Mouse (Mus musculus) hindbrain, postnatal 0 days (tissue): Measurements from ENCODE around the gene Cdh8. TPM values are rescaled to one million over a fixed set of nuclear protein-coding genes. Genes with fewer than 3 reads are reported as not detected.

ENCODE experiments used
- ATAC-seq: fragments of 200-750 bp; cut with Nextera tagmentation; 2 replicates; pipeline ENCODE4 v1.8.0; 2017; ENCODE audit warnings: mild to moderate bottlenecking, moderate TSS enrichment, moderate library complexity
- DNase-seq: peaks from one replicate; pipeline ENCODE4 v3.0.0-alpha.2; 2015; ENCODE audit warnings: low spot score
- H3K27ac ChIP-seq: fragments of 300-500 bp; sonication (generic); 2 replicates; pipeline ENCODE4 v1.5.1; 2014; ENCODE audit warnings: mild to moderate bottlenecking
- H3K27me3 ChIP-seq: fragments of 300-500 bp; sonication (generic); 2 replicates; pipeline ENCODE4 v1.6.1; 2014; ENCODE audit warnings: low read length, mixed read lengths; ENCODE audit not compliant: insufficient read depth
- H3K36me3 ChIP-seq: fragments of 300-500 bp; sonication (generic); 2 replicates; pipeline ENCODE4 v1.6.1; 2014; ENCODE audit warnings: low read length, mixed read lengths; ENCODE audit not compliant: insufficient read depth
- H3K4me1 ChIP-seq: fragments of 300-500 bp; sonication (generic); 2 replicates; pipeline ENCODE4 v1.6.1; 2014; ENCODE audit warnings: antibody characterized with exemption, low read length, mixed read lengths; ENCODE audit not compliant: insufficient read depth
- H3K4me2 ChIP-seq: fragments of 300-500 bp; sonication (generic); 2 replicates; pipeline ENCODE4 v1.6.1; 2014; ENCODE audit warnings: low read depth, mild to moderate bottlenecking, low read length, moderate library complexity, mixed read lengths
- H3K4me3 ChIP-seq: fragments of 300-500 bp; sonication (generic); 2 replicates; pipeline ENCODE4 v1.5.1; 2014; ENCODE audit warnings: low read length
- H3K9ac ChIP-seq: fragments of 300-500 bp; sonication (generic); replicated peaks from 2 replicates; pipeline ENCODE4 v1.6.1; 2014; ENCODE audit warnings: mild to moderate bottlenecking, low read length, moderate library complexity, mixed read lengths
- H3K9me3 ChIP-seq: fragments of 300-500 bp; sonication (generic); 2 replicates; pipeline ENCODE4 v1.6.1; 2016; ENCODE audit warnings: low read length, mixed read lengths
- CTCF ChIP-seq: IDR thresholded peaks from 2 replicates; pipeline ENCODE4 v1.5.1; 2016; ENCODE audit warnings: antibody characterized with exemption, control low read depth, low read depth
- WGBS: fragments of 180-500 bp; shearing (Covaris S2); extraction: QIAGEN DNeasy Blood & Tissue Kit; methylation state at CpG from one replicate; pipeline ENCODE4 v1.1.7; 2014; 5-methylcytosine and 5-hydroxymethylcytosine counted together
- polyA plus RNA-seq: library from polyadenylated mRNA; unstranded; fragments of >200 nt; fragmentation: Nextera tagmentation; extraction: Ambion mirVana; gene quantifications from 2 replicates; pipeline ENCODE4 v1.2.1, GENCODE M21; 2015
- total RNA-seq: library from RNA; depleted of rRNA; stranded (reverse); fragments of >200 nt; gene quantifications from 2 replicates; pipeline ENCODE4 v1.2.3, GENCODE M21; 2014

Gene Cdh8
- total and polyA plus RNA-seq, 2 experiments from 2014 or later, result 56.2 to 96.6 TPM

GRCm38 (mm10) chr8:99098453-99098852 is 317.8 kb downstream of the Cdh8 start:
- H3K27ac ChIP-seq, result no peak overlapping the region
- no peaks in the 10 kb centered on the region for H3K4me1 ChIP-seq
- no peaks in the 10 kb centered on the region for H3K27me3 ChIP-seq
- no peak overlapping the region for H3K4me3 ChIP-seq
- no peak overlapping the region for H3K4me2 ChIP-seq
- ATAC-seq, result no peak
- H3K9me3 ChIP-seq, result no peaks in the 10 kb centered on the region
- no peak for TF ChIP-seq CTCF
- 81% methylated on average over 2 of the region's 2 CpGs for WGBS
- H3K9ac ChIP-seq, result no peak overlapping the region
- no peak for DNase-seq
- H3K36me3 ChIP-seq, result no peaks in the 10 kb centered on the region

- Histone ChIP-seq H3K4me2 (no peak overlapping the region), H3K36me3 (no peaks in the 10 kb centered on the region), H3K27me3 (no peaks in the 10 kb centered on the region), H3K4me3 (no peak overlapping the region), H3K9ac (no peak overlapping the region), H3K9me3 (no peaks in the 10 kb centered on the region), H3K4me1 (no peaks in the 10 kb centered on the region), H3K27ac (no peak overlapping the region)
- DNase-seq, result no peak
- no peak for ATAC-seq
- TF ChIP-seq CTCF, result peak; percentile 45
Measured at GRCm38 (mm10) chr8:99051344-99051743, 364.9 kb downstream of the Cdh8 start.

GRCm38 (mm10) chr8:99048664-99049363 is 367.5 kb downstream of the Cdh8 start:
- Histone ChIP-seq H3K4me2 (no peak overlapping the region), H3K4me3 (no peak overlapping the region), H3K27me3 (no peaks in the 10 kb centered on the region), H3K36me3 (no peaks in the 10 kb centered on the region), H3K9ac (no peak overlapping the region), H3K27ac (no peak overlapping the region), H3K9me3 (no peaks in the 10 kb centered on the region), H3K4me1 (no peaks in the 10 kb centered on the region)
- peak; percentile 1 for DNase-seq
- no peak for ATAC-seq
- TF ChIP-seq CTCF, result no peak
- WGBS, result 70% methylated on average over 8 of the region's 8 CpGs

- Histone ChIP-seq H3K9ac (no peak overlapping the region), H3K4me1 (no peaks in the 10 kb centered on the region), H3K27me3 (no peaks in the 10 kb centered on the region), H3K4me2 (no peak overlapping the region), H3K27ac (no peak overlapping the region), H3K4me3 (no peak overlapping the region), H3K9me3 (no peaks in the 10 kb centered on the region), H3K36me3 (no peaks in the 10 kb centered on the region)
- ATAC-seq, result no peak
- WGBS, result 97% methylated on average over 2 of the region's 2 CpGs
- DNase-seq, result no peak
- TF ChIP-seq CTCF, result no peak
Measured at GRCm38 (mm10) chr8:99040423-99040822, 375.8 kb downstream of the Cdh8 start.

- H3K9me3 ChIP-seq, result no peaks in the 10 kb centered on the region
- H3K4me2 ChIP-seq, result no peak overlapping the region
- H3K4me1 ChIP-seq, result no peaks in the 10 kb centered on the region
- H3K27me3 ChIP-seq, result no peaks in the 10 kb centered on the region
- TF ChIP-seq CTCF, result no peak
- no peak overlapping the region for H3K9ac ChIP-seq
- H3K4me3 ChIP-seq, result no peak overlapping the region
- DNase-seq (no peak), ATAC-seq (no peak)
- WGBS, result 77% methylated on average over 4 of the region's 4 CpGs
- no peak overlapping the region for H3K27ac ChIP-seq
- no peaks in the 10 kb centered on the region for H3K36me3 ChIP-seq
Measured at GRCm38 (mm10) chr8:99031060-99031459, 385.2 kb downstream of the Cdh8 start.
